Mouse (Mus musculus) kidney, postnatal 10 days (tissue): Measurements from ENCODE around the gene Camk2d.

ENCODE experiments used
- DNase-seq: peaks from one replicate; pipeline ENCODE4 v3.0.0; 2021; ENCODE audit warnings: mixed read lengths

Camk2d gene

DNA sequence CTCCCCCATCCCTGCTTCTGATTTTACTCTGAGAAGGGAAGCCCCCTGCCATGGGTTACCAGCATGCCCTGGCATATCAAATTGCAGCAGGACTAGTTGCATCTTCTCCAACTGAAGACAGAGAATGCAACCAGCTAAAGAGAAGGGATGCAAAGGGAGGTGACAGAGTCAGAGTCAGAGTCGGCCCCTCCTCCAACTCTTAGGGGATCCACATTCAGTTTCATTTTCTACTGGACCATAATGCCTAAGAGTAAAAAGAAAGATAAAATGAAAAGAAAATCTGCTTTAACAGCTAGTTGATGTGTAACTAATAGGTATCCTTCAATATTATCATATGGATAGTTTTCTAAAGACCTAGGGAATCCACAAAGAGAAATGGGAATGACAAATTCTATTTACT is 162.3 kb downstream of the Camk2d start:
- no peak for DNase-seq

GRCm38 (mm10) chr3:126760608-126761007 is 164.5 kb downstream of the Camk2d start:
- DNase-seq: no peak

DNA sequence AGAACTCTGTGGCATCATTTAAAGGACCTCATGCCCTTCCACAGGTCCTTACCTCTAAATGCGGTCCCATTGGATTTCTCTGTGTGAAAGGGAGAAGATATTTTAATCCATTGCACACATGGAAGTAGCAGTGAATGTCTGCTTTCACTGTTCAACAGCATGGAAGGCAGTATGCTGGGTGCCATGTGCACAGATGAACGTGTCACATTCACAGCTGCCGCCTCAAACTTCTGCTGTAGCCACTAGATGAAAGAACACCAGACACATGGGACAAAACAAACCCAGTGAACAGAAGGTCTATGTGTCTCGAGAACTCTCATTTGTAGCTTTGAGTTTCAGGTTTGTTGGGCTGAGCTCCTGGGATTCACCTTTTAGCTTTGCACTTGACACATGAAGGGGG is 168.6 kb downstream of the Camk2d start:
- DNase-seq: no peak

DNA sequence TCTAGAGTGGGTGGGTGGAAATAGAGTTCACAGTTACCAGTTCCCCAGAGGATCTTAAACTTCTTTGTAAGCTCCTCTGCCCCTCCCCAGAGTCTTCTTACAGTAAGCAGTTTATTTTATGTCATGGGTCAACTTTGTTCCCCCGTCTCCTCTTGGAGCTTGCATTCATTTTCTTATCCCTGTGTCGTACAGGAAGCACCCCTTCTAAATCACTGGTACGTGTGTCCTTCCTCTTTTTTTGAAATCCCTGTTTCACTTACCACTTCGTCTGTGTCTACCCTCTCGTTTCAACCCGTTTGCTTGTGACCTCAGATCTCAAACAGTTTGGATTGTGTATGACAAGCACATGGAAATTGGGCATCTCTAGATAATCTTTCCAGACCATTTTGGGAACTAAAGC is 174.0 kb downstream of the Camk2d start:
- DNase-seq: no peak

- DNase-seq: peak; percentile 22
These were observed 174.9 kb downstream of the Camk2d start for GRCm38 (mm10) chr3:126771032-126771431.

DNA sequence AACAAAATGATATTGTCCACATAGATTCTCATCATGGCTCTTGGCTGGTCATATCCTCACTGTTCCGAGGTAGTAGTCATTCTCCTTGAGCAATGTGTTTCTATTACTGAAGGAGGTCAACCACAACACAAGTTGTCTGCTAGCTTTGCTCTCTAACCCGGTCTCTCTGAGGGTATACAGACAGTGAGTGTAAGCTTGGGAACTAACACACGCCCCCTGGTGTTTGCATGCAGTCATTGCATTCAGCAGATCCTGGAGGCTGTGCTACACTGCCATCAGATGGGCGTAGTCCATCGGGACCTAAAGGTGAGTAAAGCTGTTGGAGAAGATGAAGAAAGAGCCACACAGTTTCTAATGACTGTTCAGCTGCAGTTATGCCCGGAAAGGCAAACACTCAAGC is 175.4 kb downstream of the Camk2d start:
- peak; percentile 86 for DNase-seq

GRCm38 (mm10) chr3:126776001-126776400 is 179.9 kb downstream of the Camk2d start:
- DNase-seq: no peak

DNA sequence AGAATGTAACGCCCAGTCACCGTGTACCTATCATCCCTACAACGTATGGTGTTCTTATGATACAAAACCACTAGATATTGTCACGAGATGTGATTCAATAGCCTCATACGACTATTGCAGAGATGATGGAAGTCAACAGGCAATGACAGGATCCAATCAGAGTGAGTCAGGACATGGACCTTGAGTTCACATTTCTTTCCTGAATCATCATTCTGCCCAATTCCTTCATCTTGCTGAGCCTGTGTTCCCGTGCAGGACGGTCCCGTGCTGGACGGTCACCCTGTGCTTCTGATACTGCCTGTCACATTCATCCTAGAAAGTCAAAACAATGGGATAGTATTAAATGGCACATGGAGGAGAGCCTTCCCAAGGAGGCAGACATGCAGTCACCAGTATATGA is 181.0 kb downstream of the Camk2d start:
- DNase-seq: no peak

DNA sequence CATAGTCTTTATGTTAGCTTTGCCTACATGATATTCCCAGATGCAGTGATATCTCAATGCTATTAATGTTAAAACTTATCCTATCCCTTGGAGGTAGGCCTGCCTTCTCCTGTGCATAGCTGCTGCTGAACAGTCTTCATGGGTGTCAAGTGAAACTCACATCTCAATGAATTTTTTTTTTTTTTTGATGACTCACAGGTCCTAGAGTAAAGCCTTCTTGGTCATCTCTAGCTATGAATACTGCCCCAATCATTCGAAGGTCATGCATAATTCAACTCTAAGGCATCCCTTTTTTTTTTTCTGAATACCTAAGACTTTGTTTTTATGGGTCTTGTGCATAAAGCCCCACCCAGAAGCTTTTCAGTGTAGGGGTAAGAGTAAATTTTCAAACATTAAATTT is 181.8 kb downstream of the Camk2d start:
- DNase-seq: no peak

DNA sequence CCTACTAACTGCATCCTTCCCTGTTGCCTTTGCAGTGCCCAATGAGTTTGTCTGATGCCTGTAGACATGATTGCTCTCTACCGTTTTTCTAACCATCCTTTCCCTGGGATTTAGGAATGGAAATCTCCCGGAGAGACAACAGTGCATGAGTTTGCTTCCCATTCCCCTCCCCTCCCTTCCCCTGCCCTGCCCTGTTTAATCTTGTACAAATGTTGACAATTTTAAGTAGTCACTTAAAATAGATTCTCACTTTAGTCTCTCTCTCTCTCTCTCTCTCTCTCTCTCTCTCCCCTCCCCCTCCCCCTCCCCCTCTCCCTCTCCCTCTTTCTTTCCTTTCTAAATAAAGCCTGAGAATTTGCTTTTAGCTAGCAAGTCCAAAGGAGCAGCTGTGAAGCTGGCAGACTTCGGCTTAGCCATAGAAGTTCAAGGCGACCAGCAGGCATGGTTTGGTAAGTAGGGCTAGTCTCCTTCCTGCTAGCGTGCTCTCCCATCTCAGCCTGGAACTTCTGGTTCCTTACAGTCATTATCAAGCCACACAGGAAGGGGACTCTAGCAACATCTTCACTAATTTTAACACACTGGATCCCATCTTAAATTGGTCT is 184.0 kb downstream of the Camk2d start:
- DNase-seq: no peak

- no peak for DNase-seq
These were observed 197.2 kb downstream of the Camk2d start for GRCm38 (mm10) chr3:126793035-126793964.

DNA sequence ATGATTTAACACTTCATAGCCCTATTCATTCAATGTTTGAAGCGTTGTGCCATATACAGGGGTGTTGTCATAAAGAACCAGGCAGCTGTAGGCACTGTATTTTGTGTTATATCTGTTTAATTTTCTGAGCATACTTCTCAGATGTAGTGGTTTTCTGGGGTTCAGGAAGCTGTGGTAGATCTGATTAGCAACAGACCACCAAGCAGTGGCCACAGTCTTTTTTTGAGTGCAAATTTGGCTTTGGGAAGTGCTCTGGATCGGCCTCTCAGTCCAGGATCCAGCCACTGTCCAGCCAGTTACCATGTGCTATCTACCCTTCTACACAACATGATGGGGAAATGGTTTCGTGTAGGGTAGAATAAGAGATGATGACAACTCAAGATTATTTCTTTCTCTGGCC is 199.8 kb downstream of the Camk2d start:
- no peak for DNase-seq

- no peak for DNase-seq
These were observed 200.9 kb downstream of the Camk2d start for GRCm38 (mm10) chr3:126797025-126797424.

- DNase-seq: no peak
These were observed 201.7 kb downstream of the Camk2d start for GRCm38 (mm10) chr3:126797810-126798209.

GRCm38 (mm10) chr3:126802988-126803387 is 206.9 kb downstream of the Camk2d start:
- DNase-seq: no peak

DNA sequence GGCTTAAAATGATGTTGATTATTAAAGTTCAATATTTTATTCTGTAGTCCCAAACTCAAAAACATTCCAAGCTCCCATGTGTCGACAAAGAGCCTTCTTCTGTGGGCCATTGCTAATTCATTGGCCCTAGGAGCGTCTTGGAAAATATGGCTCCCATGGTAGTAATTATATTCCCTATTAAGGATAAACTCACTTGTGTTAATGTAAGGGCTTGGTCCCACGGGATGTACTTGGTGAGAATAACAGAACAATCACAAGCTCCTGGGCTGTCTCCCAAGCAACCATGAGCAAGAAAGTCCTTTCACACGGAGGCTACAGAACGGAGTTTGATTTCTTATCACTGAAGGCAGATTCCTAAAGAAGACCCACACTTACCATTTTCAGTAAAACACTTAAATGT is 208.9 kb downstream of the Camk2d start:
- DNase-seq: no peak

GRCm38 (mm10) chr3:126806145-126806544 is 210.0 kb downstream of the Camk2d start:
- no peak for DNase-seq

- DNase-seq: no peak
These were observed 213.8 kb downstream of the Camk2d start for GRCm38 (mm10) chr3:126809915-126810314.

DNA sequence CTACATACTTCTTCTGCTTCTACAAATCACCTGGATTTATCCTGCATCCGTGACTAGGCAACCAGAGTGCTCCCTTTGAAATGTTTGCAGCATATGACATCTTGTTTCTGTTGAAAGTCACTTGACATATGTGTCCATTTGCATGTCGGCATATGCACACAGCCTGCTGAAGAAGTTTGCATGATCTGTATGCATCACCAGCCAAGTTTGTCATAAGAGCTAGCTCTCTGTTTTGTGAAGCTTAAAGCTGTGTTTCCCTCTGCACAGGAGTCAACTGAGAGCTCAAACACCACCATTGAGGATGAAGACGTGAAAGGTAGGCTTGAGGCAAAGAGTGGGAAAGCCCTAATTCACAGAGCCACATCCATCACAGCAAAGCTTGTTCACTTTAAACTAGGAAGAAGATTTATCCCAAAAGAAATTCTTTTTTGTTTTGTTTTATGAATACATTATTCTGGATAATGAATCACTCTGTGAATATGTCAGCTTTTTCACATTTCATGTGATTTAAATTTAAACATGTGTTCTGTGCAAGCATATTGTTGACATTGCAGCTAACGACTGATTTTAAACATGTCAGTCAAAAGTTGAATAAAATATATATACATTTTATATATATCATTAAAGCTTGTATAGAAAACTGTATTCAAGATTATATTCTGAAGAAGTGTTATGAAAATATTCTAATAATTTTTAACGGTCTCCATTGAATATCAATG is 214.4 kb downstream of the Camk2d start:
- DNase-seq: no peak

DNA sequence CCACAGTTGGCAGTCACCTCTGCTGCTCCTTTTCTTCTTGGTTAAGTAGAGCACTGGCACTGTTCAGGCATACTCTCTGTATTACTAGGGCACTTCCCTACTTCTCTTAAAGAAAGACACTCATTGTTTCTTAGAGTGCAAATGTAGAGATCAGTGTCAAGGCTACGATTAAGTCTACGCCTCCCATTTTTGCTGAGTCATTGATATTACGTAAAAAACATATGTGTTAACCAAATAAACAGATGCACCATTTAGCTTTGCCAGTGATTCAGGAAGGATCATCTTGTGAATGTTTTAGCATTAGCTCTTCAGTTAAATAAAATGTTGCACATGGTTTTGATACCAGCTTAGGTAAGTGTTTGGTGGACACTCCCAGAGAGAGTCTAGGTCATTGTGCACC is 215.5 kb downstream of the Camk2d start:
- DNase-seq: no peak

DNA sequence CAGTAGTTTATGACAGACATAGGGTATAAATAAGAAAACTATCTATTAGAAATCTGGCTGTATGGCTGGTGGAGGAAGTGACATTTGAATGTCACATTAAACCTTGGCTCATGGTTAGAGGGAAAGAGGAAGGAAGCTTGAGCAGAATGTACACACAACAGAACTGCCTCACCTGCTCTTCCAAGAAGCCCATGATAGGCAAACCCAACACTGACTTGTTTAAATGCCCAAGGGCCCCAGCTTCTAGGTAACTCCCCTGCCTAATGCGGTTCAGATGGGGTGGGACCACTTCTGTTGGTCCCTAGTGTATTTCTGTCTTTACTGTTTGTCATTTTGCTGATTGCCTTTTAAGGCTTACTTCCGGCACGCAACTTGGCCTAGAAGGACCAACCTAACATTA is 226.3 kb downstream of the Camk2d start:
- no peak for DNase-seq

GRCm38 (mm10) chr3:126824930-126825329 is 228.8 kb downstream of the Camk2d start:
- DNase-seq: no peak

DNA sequence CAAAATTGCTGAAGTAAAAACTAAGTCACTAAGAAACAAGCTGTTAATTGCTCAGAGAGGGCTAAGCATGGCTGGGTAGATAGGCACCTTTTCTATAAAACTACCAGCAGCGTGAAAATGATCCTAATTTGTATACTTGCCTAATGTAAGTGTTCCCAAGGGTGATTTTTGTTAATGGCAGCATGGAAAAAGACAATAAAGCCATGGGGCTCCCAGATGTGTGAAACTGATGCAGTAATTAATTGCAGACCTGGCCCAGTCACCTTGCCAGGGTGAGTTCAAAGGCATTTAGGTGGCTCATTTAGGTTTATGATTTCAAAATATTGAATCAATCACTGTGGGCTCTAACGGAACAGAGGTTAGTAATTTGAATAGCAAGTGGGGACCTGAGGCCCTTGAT is 230.1 kb downstream of the Camk2d start:
- no peak for DNase-seq

GRCm38 (mm10) chr3:126827900-126828299 is 231.8 kb downstream of the Camk2d start:
- no peak for DNase-seq
